Mouse (Mus musculus) midbrain, embryonic 10.5 days (tissue): ENCODE measurements at regions not wholly inside any gene's neighbourhood (a gene's known extent, or its start where the extent isn't known, plus 50 kb on each side); places are given as distances from the start of the nearest gene placed in this dataset.

Source experiments
- DNase-seq: peaks from one replicate; pipeline ENCODE4 v3.0.0-alpha.2; 2017; ENCODE audit warnings: low spot score
- H3K27ac ChIP-seq: fragments of 300-500 bp; sonication (generic); replicated peaks from 2 replicates; pipeline ENCODE4 v1.5.1; 2016; ENCODE audit warnings: mild to moderate bottlenecking
- H3K27me3 ChIP-seq: fragments of 300-500 bp; sonication (generic); 2 replicates; pipeline ENCODE4 v1.6.1; 2016; ENCODE audit warnings: low read depth, mild to moderate bottlenecking; ENCODE audit not compliant: poor library complexity, severe bottlenecking
- H3K36me3 ChIP-seq: fragments of 300-500 bp; sonication (generic); 2 replicates; pipeline ENCODE4 v1.6.1; 2016; ENCODE audit warnings: mild to moderate bottlenecking, moderate library complexity
- H3K4me1 ChIP-seq: fragments of 300-500 bp; sonication (generic); 2 replicates; pipeline ENCODE4 v1.6.1; 2016
- H3K4me3 ChIP-seq: fragments of 300-500 bp; sonication (generic); 2 replicates; pipeline ENCODE4 v1.5.1; 2016; ENCODE audit warnings: mild to moderate bottlenecking, moderate library complexity
- H3K9me3 ChIP-seq: fragments of 300-500 bp; sonication (generic); replicated peaks from 2 replicates; pipeline ENCODE4 v1.6.1; 2016; ENCODE audit warnings: mild to moderate bottlenecking
- WGBS: fragments of 180-500 bp; shearing (Covaris S2); methylation state at CpG from one replicate; pipeline ENCODE4 v1.1.7; 2016; 5-methylcytosine and 5-hydroxymethylcytosine counted together

GRCm38 (mm10) chr17:18715501-18715900, 142.6 kb downstream of the Vmn2r96 start:
- Histone ChIP-seq H3K4me1 (no peaks in the 10 kb centered on the region), H3K36me3 (no peaks in the 10 kb centered on the region), H3K27me3 (no peaks in the 10 kb centered on the region), H3K9me3 (peaks cover 70% of the 10 kb centered on the region), H3K4me3 (no peak overlapping the region), H3K27ac (no peak overlapping the region)
- DNase-seq: no peak
- WGBS: 52% methylated on average over 2 of the region's 2 CpGs

GRCm38 (mm10) chr17:18718275-18718674, 145.3 kb downstream of the Vmn2r96 start:
- Histone ChIP-seq H3K9me3 (peaks cover 89% of the 10 kb centered on the region), H3K4me3 (no peak overlapping the region), H3K36me3 (no peaks in the 10 kb centered on the region), H3K4me1 (no peaks in the 10 kb centered on the region), H3K27me3 (no peaks in the 10 kb centered on the region), H3K27ac (no peak overlapping the region)
- no peak for DNase-seq
- WGBS: 90% methylated on average over 2 of the region's 2 CpGs

- Histone ChIP-seq H3K4me3 (no peak overlapping the region), H3K9me3 (peaks cover 89% of the 10 kb centered on the region), H3K36me3 (no peaks in the 10 kb centered on the region), H3K27ac (no peak overlapping the region), H3K4me1 (no peaks in the 10 kb centered on the region), H3K27me3 (no peaks in the 10 kb centered on the region)
- no peak for DNase-seq
Measured at GRCm38 (mm10) chr17:18719795-18720194, 146.8 kb downstream of the Vmn2r96 start.
